Mouse (Mus musculus): ENCODE measurements at regions not wholly inside any gene's neighbourhood (a gene's known extent, or its start where the extent isn't known, plus 50 kb on each side); places are given as distances from the start of the nearest gene placed in this dataset.

DNA sequence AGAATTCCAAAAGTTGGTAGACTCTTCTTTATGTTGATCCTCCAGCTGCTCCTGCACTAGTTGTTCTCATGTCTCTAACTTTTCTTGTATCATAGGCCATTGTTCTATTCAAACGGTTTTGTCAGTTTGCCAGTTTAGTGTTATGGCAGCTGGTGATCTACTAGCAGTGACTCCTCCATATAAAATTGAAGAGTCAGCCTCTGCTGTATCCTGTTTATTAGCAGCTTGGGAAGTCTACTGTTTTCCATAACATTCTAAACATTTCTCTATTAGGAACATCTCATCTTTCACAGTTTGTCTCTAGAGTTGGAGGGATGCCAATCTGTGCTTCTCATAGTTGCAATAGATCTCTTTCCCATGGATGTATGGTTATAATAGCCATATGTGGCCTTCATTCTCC, 58.6 kb downstream of the Drd1 start:
- Histone ChIP-seq H3K9me3 (replicated peaks) (no peaks in the 10 kb centered on the region), H3K4me1 (no peaks in the 10 kb centered on the region), H3K4me3 (no peak overlapping the region), H3K4me2 (replicated peaks) (no peak overlapping the region), H3K9ac (no peak overlapping the region), H3K36me3 (no peaks in the 10 kb centered on the region), H3K27me3 (no peaks in the 10 kb centered on the region), H3K27ac (no peak overlapping the region)
- ATAC-seq (ENCODE audit: low FRiP score): no peak
- 74% methylated on average over 1 of the region's 1 CpGs for WGBS

DNA sequence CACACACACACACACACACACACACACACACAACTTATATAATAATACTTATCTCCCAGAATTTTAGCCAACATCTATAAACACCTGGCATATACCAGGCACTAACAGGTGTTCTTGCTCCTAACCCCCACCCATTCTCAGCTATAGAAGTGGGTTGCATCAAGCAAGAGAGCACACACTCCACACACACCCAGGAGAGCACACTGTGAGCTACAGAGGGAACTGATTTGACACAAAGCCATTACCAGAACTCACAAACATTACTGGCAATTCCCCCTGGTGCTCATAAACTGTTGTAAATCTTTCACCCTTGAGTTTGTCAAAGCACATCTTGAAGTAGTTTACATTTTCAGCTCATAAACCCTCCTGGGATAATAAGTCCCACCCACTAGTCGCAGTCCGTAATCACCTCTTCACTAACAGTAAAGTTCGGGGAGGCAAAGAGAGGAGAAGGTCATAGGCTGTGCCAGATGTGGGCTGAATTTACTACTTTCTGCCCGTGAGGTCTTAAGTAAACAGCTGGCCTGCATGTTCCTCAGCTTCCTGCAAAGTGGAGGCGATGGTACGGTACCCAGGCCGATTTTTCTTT, 62.5 kb downstream of the Drd1 start:
- 72% methylated on average over 7 of the region's 7 CpGs for WGBS
- no peak for ATAC-seq (ENCODE audit: low FRiP score)
- H3K36me3 ChIP-seq: no peaks in the 10 kb centered on the region
- no peaks in the 10 kb centered on the region for H3K9me3 ChIP-seq (replicated peaks)
- H3K4me1 ChIP-seq: no peaks in the 10 kb centered on the region
- H3K4me3 ChIP-seq: no peak overlapping the region
- H3K9ac ChIP-seq: no peak overlapping the region
- H3K27me3 ChIP-seq: no peaks in the 10 kb centered on the region
- no peak overlapping the region for H3K27ac ChIP-seq
- H3K4me2 ChIP-seq (replicated peaks): no peak overlapping the region

DNA sequence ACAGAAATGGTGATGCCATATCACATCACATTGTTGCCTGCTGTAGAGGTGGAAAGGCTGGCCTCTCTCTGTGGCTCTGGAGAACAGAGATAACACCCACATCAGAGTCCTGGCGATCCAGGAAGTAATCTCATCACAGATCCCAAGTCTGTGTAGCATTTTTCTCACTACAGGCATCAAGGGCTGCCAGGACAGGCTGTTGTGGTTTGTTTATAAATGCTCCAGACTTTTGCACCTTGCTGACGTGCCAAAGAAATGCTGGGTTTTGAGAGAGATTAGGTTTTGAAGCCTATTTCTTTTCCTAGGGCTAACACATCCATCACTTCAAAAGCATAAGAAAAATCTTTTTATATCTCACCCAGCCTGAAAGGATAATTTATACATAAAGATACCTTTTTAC, 76.3 kb downstream of the Drd1 start:
- Histone ChIP-seq H3K27me3 (no peaks in the 10 kb centered on the region), H3K9me3 (replicated peaks) (no peaks in the 10 kb centered on the region), H3K36me3 (no peaks in the 10 kb centered on the region), H3K9ac (no peak overlapping the region), H3K27ac (no peak overlapping the region), H3K4me2 (replicated peaks) (no peak overlapping the region), H3K4me1 (no peaks in the 10 kb centered on the region), H3K4me3 (no peak overlapping the region)
- ATAC-seq (ENCODE audit: low FRiP score): no peak
- WGBS: 71% methylated on average over 2 of the region's 2 CpGs

DNA sequence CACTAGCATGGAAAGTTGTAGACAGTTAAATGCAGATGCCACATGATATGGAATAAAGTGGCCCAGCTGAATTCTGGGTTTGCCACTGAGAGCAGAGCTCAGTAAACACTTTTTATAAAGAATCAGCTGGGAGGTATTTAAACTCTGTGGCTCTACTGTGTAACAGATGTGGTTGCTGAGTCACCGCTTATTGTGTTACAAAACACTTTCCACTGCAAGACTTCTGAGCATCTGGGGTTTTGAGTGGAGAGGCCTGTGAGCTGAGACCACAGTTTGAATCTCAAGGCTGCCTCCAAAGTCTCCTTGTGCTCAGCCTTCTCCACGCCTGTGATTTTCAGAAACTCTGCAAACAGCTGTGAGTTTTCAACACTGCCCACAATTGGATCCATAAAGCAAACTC, 86.1 kb downstream of the Drd1 start:
- H3K4me1 ChIP-seq: no peaks in the 10 kb centered on the region
- peaks cover 12% of the 10 kb centered on the region; the same call in 1 of the 2 replicates for H3K9me3 ChIP-seq (replicated peaks)
- no peak overlapping the region for H3K4me2 ChIP-seq (replicated peaks)
- no peak for ATAC-seq (ENCODE audit: low FRiP score)
- H3K4me3 ChIP-seq: no peak overlapping the region
- H3K27me3 ChIP-seq: no peaks in the 10 kb centered on the region
- 85% methylated on average over 2 of the region's 2 CpGs for WGBS
- no peak overlapping the region for H3K9ac ChIP-seq
- no peaks in the 10 kb centered on the region for H3K36me3 ChIP-seq
- no peak overlapping the region for H3K27ac ChIP-seq

DNA sequence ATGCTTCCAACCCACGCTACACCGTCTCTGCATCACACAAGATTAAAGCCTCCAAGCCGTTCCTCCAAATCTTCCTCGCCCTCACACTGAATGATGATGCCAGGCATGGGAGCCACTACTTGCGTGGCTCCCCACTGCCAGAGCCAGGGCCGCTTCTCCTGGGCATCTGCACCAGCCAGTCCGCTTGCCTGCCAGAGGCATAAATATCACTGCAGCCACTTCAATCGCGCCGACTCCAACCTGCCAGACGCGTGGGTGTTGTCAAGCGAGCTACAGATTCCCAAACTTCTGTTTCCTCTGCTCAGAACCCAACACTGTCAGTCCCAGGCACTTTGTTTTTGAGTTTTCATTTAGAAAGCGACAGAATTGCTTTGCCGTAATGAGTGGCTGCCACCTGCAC, 99.3 kb downstream of the Drd1 start:
- 93% methylated on average over 15 of the region's 15 CpGs for WGBS
- Histone ChIP-seq H3K9me3 (replicated peaks) (0 out of 2 replicates have a peak, but pooled peaks cover 3% of the 10 kb centered on the region), H3K4me2 (replicated peaks) (no peak overlapping the region), H3K36me3 (no peaks in the 10 kb centered on the region), H3K27ac (no peak overlapping the region), H3K4me1 (no peaks in the 10 kb centered on the region), H3K9ac (no peak overlapping the region), H3K27me3 (no peaks in the 10 kb centered on the region), H3K4me3 (no peak overlapping the region)
- ATAC-seq (ENCODE audit: low FRiP score): no peak

DNA sequence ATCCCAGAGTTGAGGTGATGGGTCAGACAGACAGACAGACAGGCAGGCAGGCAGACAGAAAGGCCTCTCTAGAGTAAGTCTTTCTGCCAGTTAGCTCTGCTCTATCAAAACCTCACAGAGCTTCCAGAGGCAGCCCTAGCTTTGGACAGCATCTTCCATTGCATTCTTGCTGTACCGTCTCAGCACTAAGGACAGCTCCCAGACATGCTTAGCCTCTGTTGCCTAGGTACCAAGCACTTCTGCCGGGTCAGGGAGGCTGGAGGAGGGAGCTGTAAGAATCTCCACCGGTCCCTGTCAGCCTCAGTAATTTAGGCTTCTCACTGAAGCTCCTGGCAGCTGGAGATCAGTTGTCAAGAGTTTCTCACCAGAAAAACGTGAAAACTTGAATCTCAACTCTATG, 107.4 kb downstream of the Drd1 start:
- Histone ChIP-seq H3K27me3 (no peaks in the 10 kb centered on the region), H3K4me2 (replicated peaks) (no peak overlapping the region), H3K27ac (no peak overlapping the region), H3K9ac (no peak overlapping the region), H3K4me3 (no peak overlapping the region), H3K4me1 (no peaks in the 10 kb centered on the region), H3K9me3 (replicated peaks) (0 out of 2 replicates have a peak, but pooled peaks cover 3% of the 10 kb centered on the region), H3K36me3 (no peaks in the 10 kb centered on the region)
- WGBS: 2% methylated on average over 4 of the region's 4 CpGs
- no peak for ATAC-seq (ENCODE audit: low FRiP score)

DNA sequence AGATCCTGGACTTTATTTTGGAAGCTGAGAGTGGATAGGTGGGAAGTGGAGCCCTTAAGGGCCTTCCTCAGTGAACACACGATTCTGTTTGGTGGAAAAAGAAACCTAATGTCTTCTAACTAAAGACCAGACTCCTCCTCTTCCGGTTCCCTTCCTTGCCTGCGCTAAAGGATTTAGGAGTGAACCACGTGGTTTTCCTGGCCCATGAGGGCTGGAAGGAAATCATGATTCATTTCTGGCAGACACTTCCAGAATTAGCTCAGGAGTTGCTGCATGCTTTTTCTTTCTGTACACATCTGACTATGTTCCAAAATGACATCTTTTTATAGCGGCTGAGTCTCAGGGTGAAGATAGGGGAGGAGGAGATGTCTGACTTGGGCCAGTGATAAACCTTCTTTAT, 109.8 kb downstream of the Drd1 start:
- H3K9me3 ChIP-seq (replicated peaks): no peaks in the 10 kb centered on the region
- no peak overlapping the region for H3K9ac ChIP-seq
- H3K27ac ChIP-seq: no peak overlapping the region
- no peaks in the 10 kb centered on the region for H3K27me3 ChIP-seq
- no peak overlapping the region for H3K4me3 ChIP-seq
- no peak overlapping the region for H3K4me2 ChIP-seq (replicated peaks)
- WGBS: 81% methylated on average over 5 of the region's 5 CpGs
- no peaks in the 10 kb centered on the region for H3K36me3 ChIP-seq
- no peak for ATAC-seq (ENCODE audit: low FRiP score)
- 0 out of 2 replicates have a peak, but pooled peaks cover 4% of the 10 kb centered on the region for H3K4me1 ChIP-seq

DNA sequence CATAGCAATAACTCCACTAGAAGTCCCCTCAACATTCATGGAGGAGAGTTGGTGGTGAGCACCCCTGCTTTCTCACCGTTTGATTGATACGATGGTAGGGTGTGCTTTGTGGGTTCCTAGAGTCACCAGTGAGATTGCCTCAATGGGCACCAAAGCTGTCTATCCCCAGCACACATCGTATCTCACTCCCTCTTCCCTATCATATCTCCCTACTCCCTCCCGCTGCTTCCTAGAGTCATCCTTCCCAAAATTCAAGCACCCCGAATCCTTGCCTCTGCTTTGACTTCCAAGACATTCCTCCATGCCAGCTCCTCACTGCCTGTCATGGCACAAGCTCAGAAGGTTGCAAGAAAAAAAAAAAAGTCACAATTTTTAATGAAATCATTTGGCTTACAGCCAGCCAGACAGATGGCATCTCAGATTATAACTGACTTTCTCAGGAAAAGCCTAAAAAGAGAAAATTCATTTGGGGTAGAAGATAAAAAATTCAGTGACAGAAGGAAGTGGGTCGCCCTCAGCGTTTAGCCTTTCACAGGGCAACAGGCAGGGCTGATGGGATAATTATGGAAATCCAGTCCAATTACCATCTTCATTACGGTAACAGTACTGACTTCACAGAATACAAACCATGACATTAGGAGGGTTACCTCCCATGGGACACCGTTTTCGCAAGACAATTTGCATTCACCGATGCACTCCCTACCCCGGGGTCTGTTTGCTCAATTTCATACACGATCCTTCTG, 114.3 kb downstream of the Drd1 start:
- 74% methylated on average over 13 of the region's 13 CpGs for WGBS
- no peak overlapping the region for H3K4me3 ChIP-seq
- 0 out of 2 replicates have a peak, but pooled peaks cover 4% of the 10 kb centered on the region for H3K4me1 ChIP-seq
- no peaks in the 10 kb centered on the region for H3K9me3 ChIP-seq (replicated peaks)
- peak; percentile 79 for ATAC-seq (ENCODE audit: low FRiP score)
- H3K27ac ChIP-seq: no peak overlapping the region
- no peaks in the 10 kb centered on the region for H3K36me3 ChIP-seq
- H3K4me2 ChIP-seq (replicated peaks): no peak overlapping the region
- no peak overlapping the region for H3K9ac ChIP-seq
- H3K27me3 ChIP-seq: no peaks in the 10 kb centered on the region

DNA sequence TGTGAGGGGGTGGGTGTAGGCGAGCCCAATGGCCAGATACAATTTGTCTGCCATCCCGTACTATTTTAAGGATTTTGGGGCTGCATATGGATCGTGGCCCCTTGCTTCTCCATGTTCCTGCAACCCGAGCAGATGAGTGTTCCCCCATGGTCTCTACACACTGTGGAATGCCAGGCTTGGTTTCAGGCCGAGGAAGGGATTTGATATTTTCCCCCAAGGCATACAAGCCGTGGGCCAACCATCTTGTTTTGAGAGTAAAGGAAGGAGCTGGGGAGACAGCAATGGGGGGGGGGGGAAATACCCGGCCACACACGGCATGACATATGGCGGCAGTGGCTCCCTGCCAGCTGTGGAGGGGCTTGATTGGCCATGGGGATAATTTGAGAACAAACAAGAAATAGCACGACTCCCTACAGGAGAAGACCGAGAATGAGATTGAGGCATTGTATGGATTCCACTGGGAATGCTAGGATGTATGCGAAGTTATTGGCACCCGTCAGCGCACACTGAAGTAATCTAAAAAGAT, 120.3 kb downstream of the Drd1 start:
- Histone ChIP-seq H3K4me3 (no peak overlapping the region), H3K9me3 (replicated peaks) (no peaks in the 10 kb centered on the region)

DNA sequence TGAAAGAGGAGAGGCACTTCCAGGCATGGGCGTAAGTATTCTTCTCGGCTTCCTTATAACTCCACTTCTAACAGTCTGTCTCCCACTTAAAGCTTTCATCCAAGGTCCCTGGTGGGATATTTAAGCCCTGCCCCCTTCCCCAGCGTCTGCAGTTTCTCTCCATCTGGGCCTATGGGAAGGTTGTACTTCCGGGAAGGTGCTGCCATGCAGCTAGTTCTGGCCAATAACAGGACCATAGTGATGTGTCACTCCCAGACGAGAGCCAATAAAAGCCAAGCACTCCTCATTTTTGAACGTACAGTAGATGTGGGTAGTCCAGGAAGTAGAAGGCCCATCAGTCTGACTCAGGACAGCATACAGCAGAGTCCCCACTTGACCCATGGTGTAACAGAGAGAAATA, 121.0 kb downstream of the Drd1 start:
- Histone ChIP-seq H3K9ac (no peak overlapping the region), H3K4me2 (replicated peaks) (no peak overlapping the region), H3K27ac (no peak overlapping the region), H3K9me3 (replicated peaks) (no peaks in the 10 kb centered on the region), H3K36me3 (no peaks in the 10 kb centered on the region), H3K27me3 (no peaks in the 10 kb centered on the region), H3K4me3 (no peak overlapping the region), H3K4me1 (no peaks in the 10 kb centered on the region)
- 84% methylated on average over 6 of the region's 6 CpGs for WGBS
- ATAC-seq (ENCODE audit: low FRiP score): no peak

More for the DNA sequence above, 120.3 kb downstream of the Drd1 start:
- 83% methylated on average over 14 of the region's 14 CpGs for WGBS
- H3K27me3 ChIP-seq: no peaks in the 10 kb centered on the region
- H3K9ac ChIP-seq: no peak overlapping the region
- H3K27ac ChIP-seq: no peak overlapping the region
- H3K4me1 ChIP-seq: no peaks in the 10 kb centered on the region
- ATAC-seq (ENCODE audit: low FRiP score): no peak
- H3K36me3 ChIP-seq: no peaks in the 10 kb centered on the region
- no peak overlapping the region for H3K4me2 ChIP-seq (replicated peaks)

DNA sequence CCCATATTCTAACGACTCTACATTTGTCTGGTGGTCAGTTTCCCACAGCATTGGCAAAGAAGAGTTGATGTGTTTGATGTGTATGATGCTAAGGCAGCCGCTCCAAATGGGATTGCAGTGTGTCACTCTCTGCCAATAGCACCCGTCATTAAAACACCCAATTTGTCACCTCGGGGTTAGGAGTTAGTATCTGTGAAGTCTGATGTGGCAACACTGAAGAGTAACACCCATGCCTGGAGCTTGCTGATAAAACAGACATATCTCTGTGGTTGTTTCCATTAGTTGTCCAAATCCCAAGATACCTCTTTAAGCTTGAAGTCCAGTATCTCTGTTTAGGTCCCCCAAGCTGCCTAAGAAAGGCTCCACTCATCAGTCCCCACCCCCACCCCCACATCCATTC, 129.4 kb downstream of the Drd1 start:
- 90% methylated on average over 4 of the region's 4 CpGs for WGBS
- H3K27me3 ChIP-seq: no peaks in the 10 kb centered on the region

DNA sequence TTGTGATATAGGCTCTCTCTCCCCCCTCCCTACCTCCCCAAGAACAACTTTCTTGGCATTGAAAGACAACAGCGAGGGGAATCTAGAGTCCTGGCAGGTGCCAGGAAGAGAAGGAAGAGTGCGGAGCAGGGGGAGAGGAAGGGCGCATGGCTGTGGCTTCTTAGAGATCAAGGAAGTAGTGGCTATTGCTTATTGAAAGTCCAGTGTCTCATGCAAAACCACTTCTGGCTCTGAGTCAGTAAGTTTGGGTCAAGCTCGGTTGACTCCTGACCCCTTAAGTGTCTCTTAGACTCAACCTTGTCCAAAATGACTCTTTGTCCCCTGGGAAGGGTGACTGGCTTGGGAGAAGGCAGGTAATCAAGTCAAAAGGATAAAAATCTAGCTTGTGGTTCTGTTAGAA, 131.1 kb downstream of the Drd1 start:
- no peaks in the 10 kb centered on the region for H3K9me3 ChIP-seq (replicated peaks)
- no peaks in the 10 kb centered on the region for H3K4me1 ChIP-seq
- H3K4me2 ChIP-seq (replicated peaks): no peak overlapping the region
- H3K9ac ChIP-seq: no peak overlapping the region
- H3K36me3 ChIP-seq: no peaks in the 10 kb centered on the region
- ATAC-seq (ENCODE audit: low FRiP score): no peak
- no peak overlapping the region for H3K27ac ChIP-seq
- WGBS: 93% methylated on average over 4 of the region's 4 CpGs
- no peak overlapping the region for H3K4me3 ChIP-seq
- H3K27me3 ChIP-seq: no peaks in the 10 kb centered on the region

More for the DNA sequence above, 129.4 kb downstream of the Drd1 start:
- no peak overlapping the region for H3K4me3 ChIP-seq
- no peak overlapping the region for H3K9ac ChIP-seq
- no peak overlapping the region for H3K4me2 ChIP-seq (replicated peaks)
- no peaks in the 10 kb centered on the region for H3K4me1 ChIP-seq
- no peak for ATAC-seq (ENCODE audit: low FRiP score)
- H3K36me3 ChIP-seq: no peaks in the 10 kb centered on the region
- H3K27ac ChIP-seq: no peak overlapping the region
- no peaks in the 10 kb centered on the region for H3K9me3 ChIP-seq (replicated peaks)
